Mouse (Mus musculus) stomach, postnatal 0 days (tissue): ENCODE measurements at regions not wholly inside any gene's neighbourhood (a gene's known extent, or its start where the extent isn't known, plus 50 kb on each side); places are given as distances from the start of the nearest gene placed in this dataset.

ENCODE experiments used
- CTCF ChIP-seq: IDR thresholded peaks from 2 replicates; pipeline ENCODE4 v1.5.1; 2016; ENCODE audit warnings: antibody characterized with exemption, low read depth, mild to moderate bottlenecking, moderate library complexity
- EP300 ChIP-seq: optimal IDR thresholded peaks from 2 replicates; pipeline ENCODE3; 2016; ENCODE audit warnings: antibody characterized with exemption

GRCm38 (mm10) chr6:6298867-6299852 lies 82.2 kb upstream of the Slc25a13 start:
- TF ChIP-seq CTCF (no peak), EP300 (no peak)
